Mouse (Mus musculus) CD4-positive helper T cell, adult 2 months (primary cell): Measurements from ENCODE around the gene Fam209.

Experiments used
- DNase-seq: peaks from one replicate; pipeline ENCODE4 v3.0.0-alpha.2; 2012; ENCODE audit warnings: low read depth, missing footprints, low spot score

The Fam209 gene

GRCm38 (mm10) chr2:172472318-172472717 is at the start of gene Fam209:
Gene Fam209 (plus strand): TSS chr2:172472520.
- DNase-seq: no peak

GRCm38 (mm10) chr2:172430609-172431008 is 41.7 kb upstream of the Fam209 start:
- DNase-seq: no peak

GRCm38 (mm10) chr2:172433746-172434145 is 38.6 kb upstream of the Fam209 start:
- DNase-seq: peak; percentile 85

DNA sequence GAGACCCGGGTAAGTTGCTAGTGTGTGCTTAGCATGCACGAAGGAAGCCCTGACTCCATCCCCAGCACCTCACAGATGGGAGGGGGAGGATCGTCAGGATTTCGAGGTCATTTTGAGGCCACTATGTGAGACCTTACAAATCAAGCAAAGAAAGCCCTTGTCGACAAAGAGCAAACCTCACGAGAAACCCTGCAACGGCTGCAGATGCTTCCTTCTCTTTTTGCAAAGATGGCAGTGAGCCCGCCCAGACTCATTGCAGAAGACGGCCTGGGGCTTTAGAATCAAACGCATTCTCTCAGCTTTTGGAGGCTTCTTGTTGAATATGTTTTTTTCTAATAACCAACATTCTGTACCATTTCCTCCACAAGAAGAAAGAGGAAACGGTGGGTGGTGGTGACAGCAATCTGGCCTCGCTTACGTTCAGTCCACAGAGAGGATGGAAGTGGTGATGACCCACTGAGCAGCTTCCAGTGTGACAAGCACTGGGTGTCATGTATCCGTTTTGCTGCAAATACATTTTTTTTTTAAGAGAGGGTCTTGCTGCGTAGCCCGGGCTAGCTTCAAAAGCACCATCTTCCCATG is 34.9 kb upstream of the Fam209 start:
- peak; percentile 66 for DNase-seq

- DNase-seq: peak; percentile 98
These were observed 32.3 kb upstream of the Fam209 start, which contains the start of gene Rtf2 for GRCm38 (mm10) chr2:172439843-172440639. Gene Rtf2 (plus strand): TSS chr2:172440556.

DNA sequence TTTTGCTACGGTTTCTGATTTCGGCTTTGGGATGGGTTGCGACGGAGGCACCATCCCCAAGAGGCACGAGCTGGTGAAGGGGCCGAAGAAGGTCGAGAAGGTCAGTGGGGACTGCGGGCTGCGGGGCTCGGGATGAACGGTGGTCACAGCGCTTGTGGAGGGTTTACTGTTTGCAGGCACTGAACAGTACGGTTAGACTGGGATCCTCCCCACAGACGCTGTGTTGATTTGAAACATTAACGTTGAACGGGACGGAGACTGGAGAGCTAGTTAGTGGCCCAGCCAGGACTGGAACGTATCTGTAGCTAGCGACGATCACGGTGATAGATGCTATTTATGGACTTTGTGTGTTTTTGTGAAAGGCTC is 31.7 kb upstream of the Fam209 start:
- no peak for DNase-seq

DNA sequence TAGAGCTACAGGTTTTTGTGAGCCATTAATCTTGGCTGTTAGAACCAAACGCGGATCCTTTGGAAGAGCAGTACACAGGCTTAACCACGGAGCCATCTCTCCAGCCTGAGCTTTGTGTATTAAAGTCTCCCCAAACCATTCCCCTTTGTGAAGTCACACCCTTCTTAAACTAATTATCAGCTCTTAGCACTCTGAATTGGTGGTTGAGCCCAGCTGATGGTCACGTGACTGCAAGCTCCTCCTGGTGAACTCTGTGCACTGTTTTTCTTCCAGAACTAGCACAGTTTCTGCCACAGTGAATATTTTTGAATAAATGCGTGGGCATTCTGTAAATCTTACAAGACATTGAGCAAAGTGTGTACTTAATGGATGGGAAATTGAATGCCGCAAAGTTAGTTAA is 31.1 kb upstream of the Fam209 start:
- peak; percentile 48 for DNase-seq

GRCm38 (mm10) chr2:172445617-172446016 is 26.7 kb upstream of the Fam209 start:
- no peak for DNase-seq

DNA sequence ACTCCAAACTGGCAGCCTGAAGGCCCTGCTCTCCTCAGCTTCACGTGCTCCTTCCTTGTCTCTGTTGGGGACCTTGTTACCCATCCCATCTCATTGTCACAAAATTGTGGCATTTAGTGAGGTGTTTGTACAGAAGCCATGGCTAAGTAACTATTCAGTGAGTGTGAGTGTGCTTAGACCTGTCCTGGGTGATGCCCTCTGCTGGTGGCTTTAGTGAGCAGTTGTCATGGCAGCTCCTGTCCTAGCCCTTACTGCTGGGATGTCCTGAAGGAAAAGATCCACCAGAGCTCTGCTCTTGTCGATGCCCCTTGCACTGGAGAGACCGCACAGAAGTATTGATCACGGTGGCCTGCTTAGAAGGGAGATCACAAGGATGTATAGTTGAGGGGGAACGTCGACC is 25.0 kb upstream of the Fam209 start:
- DNase-seq: peak; percentile 51

- DNase-seq: no peak
These were observed 24.0 kb upstream of the Fam209 start for GRCm38 (mm10) chr2:172448329-172448728.

DNA sequence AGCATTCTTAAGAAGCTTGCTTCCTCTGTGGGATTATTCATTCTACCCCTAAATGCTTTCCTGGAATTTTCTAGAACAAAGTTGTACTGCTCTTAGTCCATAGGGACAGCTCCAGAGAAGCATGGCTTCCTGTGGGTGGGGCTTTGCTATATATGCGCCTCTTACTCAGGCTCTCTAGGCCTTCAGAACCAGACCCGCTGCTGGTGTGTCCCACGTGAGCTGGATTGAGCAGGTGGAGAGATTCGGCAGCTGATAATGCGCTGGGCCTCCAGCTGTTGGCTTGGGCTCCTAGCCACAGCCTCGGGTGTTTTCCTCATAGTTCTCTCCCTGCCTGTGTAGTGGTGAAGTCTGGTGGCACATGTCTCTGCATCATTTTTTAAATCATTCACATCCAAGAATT is 21.7 kb upstream of the Fam209 start:
- no peak for DNase-seq

- no peak for DNase-seq
These were observed 20.3 kb upstream of the Fam209 start for GRCm38 (mm10) chr2:172452031-172452430.

- no peak for DNase-seq
These were observed 19.9 kb upstream of the Fam209 start for GRCm38 (mm10) chr2:172452458-172452857.

DNA sequence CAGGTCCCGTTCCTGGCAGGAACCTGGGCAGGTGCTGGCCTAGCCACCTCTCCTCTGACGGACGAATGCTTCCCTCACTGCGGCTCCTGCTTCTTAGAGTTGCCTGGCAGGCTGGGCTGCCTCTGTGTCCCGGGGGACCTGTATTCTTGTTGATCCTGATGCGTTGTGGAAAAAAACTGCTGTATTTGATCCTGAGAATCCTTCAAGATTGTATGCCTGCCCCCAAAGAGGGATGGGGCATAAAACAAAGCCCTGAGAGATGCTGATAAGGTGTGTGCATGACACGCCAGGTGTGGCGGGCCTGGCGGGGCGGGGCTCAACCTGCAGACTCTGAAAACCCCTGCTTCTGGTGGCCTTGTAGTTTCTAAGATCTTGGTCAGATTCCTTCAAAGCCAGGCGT is 13.8 kb upstream of the Fam209 start, which contains the start of gene Gcnt7:
Gene Gcnt7 (minus strand): TSS at position 101 of the 400 bp plus-strand sequence.
- DNase-seq: no peak

- DNase-seq: no peak
These were observed 11.7 kb upstream of the Fam209 start for GRCm38 (mm10) chr2:172460647-172461046.

DNA sequence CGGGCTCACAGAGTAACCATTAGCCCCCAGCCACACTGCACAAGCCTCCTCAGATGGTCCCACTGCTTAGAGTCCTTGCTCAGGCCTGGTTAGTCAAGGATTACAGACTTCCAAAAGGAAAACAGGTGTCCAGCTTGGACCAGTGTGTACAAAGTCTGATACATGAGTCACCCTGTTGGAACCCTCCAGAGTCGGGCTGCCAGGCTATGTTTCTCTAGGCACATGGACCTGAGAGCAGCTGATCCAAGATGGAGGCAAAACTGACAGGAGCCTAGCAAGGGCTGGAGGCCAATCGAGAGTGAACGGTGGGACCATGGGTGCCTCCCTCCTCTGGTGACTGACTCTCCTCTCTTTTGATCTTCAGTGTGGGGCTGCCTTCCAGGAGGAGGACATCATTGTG is 9.5 kb upstream of the Fam209 start:
- DNase-seq: no peak

- no peak for DNase-seq
These were observed 5.7 kb upstream of the Fam209 start for GRCm38 (mm10) chr2:172466427-172467132.

- DNase-seq: no peak
These were observed 5.1 kb upstream of the Fam209 start for GRCm38 (mm10) chr2:172467206-172467605.

GRCm38 (mm10) chr2:172468346-172468819 is 3.9 kb upstream of the Fam209 start:
- no peak for DNase-seq

GRCm38 (mm10) chr2:172473591-172473990 is 1.3 kb downstream of the Fam209 start:
- no peak for DNase-seq

DNA sequence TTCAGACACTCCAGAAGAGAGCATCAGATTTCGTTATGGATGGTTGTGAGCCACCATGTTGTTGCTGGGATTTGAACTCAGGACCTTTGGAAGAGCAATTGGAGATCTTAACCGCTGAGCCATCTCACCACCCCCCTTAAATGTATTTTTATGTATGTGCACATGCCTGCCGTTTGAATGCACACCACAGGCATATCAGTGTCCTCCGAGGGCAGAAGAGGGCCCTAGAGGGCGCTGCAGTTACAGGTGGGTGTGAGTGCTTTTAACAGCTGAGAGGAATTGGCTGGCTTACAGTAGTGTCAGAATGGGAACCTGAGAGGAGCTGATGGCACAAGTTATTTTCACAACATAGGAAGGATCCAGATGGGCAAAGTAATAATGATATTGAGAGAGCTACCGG is 2.6 kb downstream of the Fam209 start:
- DNase-seq: peak; percentile 38

- no peak for DNase-seq
These were observed 4.5 kb downstream of the Fam209 start for GRCm38 (mm10) chr2:172476707-172477260.
